Mouse (Mus musculus) hindbrain, postnatal 0 days (tissue): ENCODE results near the gene Trim9. TPM values are rescaled to one million over a fixed set of nuclear protein-coding genes. Genes with fewer than 3 reads are reported as not detected.
A peak's percentile ranks its signal among the peaks of the same experiment; 100 is the strongest.

Experiments used
- ATAC-seq: fragments of 200-750 bp; cut with Nextera tagmentation; 2 replicates; pipeline ENCODE4 v1.8.0; 2017; ENCODE audit warnings: mild to moderate bottlenecking, moderate TSS enrichment, moderate library complexity
- DNase-seq: peaks from one replicate; pipeline ENCODE4 v3.0.0-alpha.2; 2015; ENCODE audit warnings: low spot score
- H3K27ac ChIP-seq: fragments of 300-500 bp; sonication (generic); 2 replicates; pipeline ENCODE4 v1.5.1; 2014; ENCODE audit warnings: mild to moderate bottlenecking
- H3K27me3 ChIP-seq: fragments of 300-500 bp; sonication (generic); 2 replicates; pipeline ENCODE4 v1.6.1; 2014; ENCODE audit warnings: low read length, mixed read lengths; ENCODE audit not compliant: insufficient read depth
- H3K36me3 ChIP-seq: fragments of 300-500 bp; sonication (generic); 2 replicates; pipeline ENCODE4 v1.6.1; 2014; ENCODE audit warnings: low read length, mixed read lengths; ENCODE audit not compliant: insufficient read depth
- H3K4me1 ChIP-seq: fragments of 300-500 bp; sonication (generic); 2 replicates; pipeline ENCODE4 v1.6.1; 2014; ENCODE audit warnings: antibody characterized with exemption, low read length, mixed read lengths; ENCODE audit not compliant: insufficient read depth
- H3K4me2 ChIP-seq: fragments of 300-500 bp; sonication (generic); 2 replicates; pipeline ENCODE4 v1.6.1; 2014; ENCODE audit warnings: low read depth, mild to moderate bottlenecking, low read length, moderate library complexity, mixed read lengths
- H3K4me3 ChIP-seq: fragments of 300-500 bp; sonication (generic); 2 replicates; pipeline ENCODE4 v1.5.1; 2014; ENCODE audit warnings: low read length
- H3K9ac ChIP-seq: fragments of 300-500 bp; sonication (generic); replicated peaks from 2 replicates; pipeline ENCODE4 v1.6.1; 2014; ENCODE audit warnings: mild to moderate bottlenecking, low read length, moderate library complexity, mixed read lengths
- H3K9me3 ChIP-seq: fragments of 300-500 bp; sonication (generic); 2 replicates; pipeline ENCODE4 v1.6.1; 2016; ENCODE audit warnings: low read length, mixed read lengths
- CTCF ChIP-seq: IDR thresholded peaks from 2 replicates; pipeline ENCODE4 v1.5.1; 2016; ENCODE audit warnings: antibody characterized with exemption, control low read depth, low read depth
- WGBS: fragments of 180-500 bp; shearing (Covaris S2); extraction: QIAGEN DNeasy Blood & Tissue Kit; methylation state at CpG from one replicate; pipeline ENCODE4 v1.1.7; 2014; 5-methylcytosine and 5-hydroxymethylcytosine counted together
- polyA plus RNA-seq: library from polyadenylated mRNA; unstranded; fragments of >200 nt; fragmentation: Nextera tagmentation; extraction: Ambion mirVana; gene quantifications from 2 replicates; pipeline ENCODE4 v1.2.1, GENCODE M21; 2015
- total RNA-seq: library from RNA; depleted of rRNA; stranded (reverse); fragments of >200 nt; gene quantifications from 2 replicates; pipeline ENCODE4 v1.2.3, GENCODE M21; 2014

Gene Trim9
- total and polyA plus RNA-seq, 2 experiments from 2014 or later: 105 to 214 TPM

GRCm38 (mm10) chr12:70233637-70234315 lies 113.6 kb downstream of the Trim9 start:
- DNase-seq (no peak), ATAC-seq (no peak)

DNA sequence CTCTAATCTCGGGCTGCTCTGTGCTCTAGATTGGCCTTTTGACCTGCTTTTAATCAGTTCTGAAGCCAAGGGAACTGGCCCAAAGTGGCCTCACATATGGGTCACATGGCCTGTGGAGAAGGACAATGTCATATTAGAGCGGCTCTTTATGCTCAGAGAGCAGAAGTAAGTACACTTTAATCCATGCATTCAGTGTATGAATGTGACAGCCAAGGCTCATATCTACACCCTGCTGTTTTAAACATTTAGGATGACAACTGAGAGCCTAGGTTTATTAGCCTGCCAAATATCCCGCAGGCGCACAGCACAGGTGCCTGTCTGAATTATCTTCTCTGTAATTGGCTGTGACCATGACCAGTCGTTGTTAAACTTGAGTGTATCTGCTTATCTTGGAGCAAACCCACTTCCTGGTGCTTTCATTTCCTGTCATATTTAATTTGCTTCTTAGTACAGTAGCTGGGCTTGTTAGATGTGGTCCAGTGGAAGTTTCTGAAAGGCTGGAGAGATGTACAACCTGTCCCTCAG lies 115.3 kb downstream of the Trim9 start:
- no peaks in the 10 kb centered on the region for H3K27me3 ChIP-seq
- 40% methylated on average over 5 of the region's 5 CpGs for WGBS
- H3K9me3 ChIP-seq: no peaks in the 10 kb centered on the region
- DNase-seq (peak; percentile 52), ATAC-seq (no peak; the same call in 1 of the 2 replicates)
- no peak overlapping the region for H3K9ac ChIP-seq
- no peaks in the 10 kb centered on the region for H3K36me3 ChIP-seq
- TF ChIP-seq CTCF: no peak
- no peak overlapping the region for H3K27ac ChIP-seq
- H3K4me2 ChIP-seq: no peak overlapping the region
- H3K4me3 ChIP-seq: no peak overlapping the region
- peaks cover 1% of the 10 kb centered on the region; the same call in 1 of the 2 replicates for H3K4me1 ChIP-seq

More at GRCm38 (mm10) chr12:70233637-70234315, 113.6 kb downstream of the Trim9 start:
- WGBS: 81% methylated on average over 6 of the region's 6 CpGs
- Histone ChIP-seq H3K27ac (no peak overlapping the region), H3K4me2 (no peak overlapping the region), H3K9ac (no peak overlapping the region), H3K36me3 (no peaks in the 10 kb centered on the region), H3K9me3 (no peaks in the 10 kb centered on the region), H3K27me3 (no peaks in the 10 kb centered on the region), H3K4me1 (no peaks in the 10 kb centered on the region), H3K4me3 (no peak overlapping the region)
- TF ChIP-seq CTCF: no peak

DNA sequence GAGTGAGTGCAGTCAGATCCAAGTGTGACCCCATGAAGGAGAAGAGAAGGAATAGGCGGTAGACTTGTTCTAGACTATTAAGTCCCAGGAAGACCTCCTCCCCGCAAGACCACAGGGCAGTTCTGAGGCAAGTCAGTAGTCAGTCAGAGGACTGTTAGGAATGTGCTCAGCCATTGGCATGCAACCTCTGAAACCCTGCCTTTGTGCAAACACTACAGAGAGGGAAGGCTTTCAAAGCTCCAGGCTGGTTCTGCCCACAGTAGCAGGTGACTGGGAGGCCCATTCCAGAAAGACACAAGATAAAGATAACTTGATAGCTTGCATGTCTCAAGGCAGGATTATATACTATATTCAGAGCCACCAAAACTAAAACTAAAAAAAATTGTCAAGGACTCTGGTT lies 116.1 kb downstream of the Trim9 start, which contains the start of gene Pygl:
TSS of gene Pygl (minus strand) at position 195 of the 400 bp plus-strand sequence.
- WGBS: 85% methylated on average over 2 of the region's 2 CpGs
- Histone ChIP-seq H3K27me3 (no peaks in the 10 kb centered on the region), H3K4me1 (peaks cover 6% of the 10 kb centered on the region; the same call in 1 of the 2 replicates), H3K9me3 (no peaks in the 10 kb centered on the region), H3K36me3 (no peaks in the 10 kb centered on the region), H3K9ac (no peak within 1 kb of the TSS), H3K27ac (no peak within 1 kb of the TSS), H3K4me2 (no peak within 1 kb of the TSS), H3K4me3 (no peak within 1 kb of the TSS)
- TF ChIP-seq CTCF: no peak
- ATAC-seq (no peak), DNase-seq (no peak)

GRCm38 (mm10) chr12:70228155-70228554 lies 119.3 kb downstream of the Trim9 start:
- Histone ChIP-seq H3K4me2 (no peak overlapping the region), H3K4me1 (peaks cover 6% of the 10 kb centered on the region; the same call in 1 of the 2 replicates), H3K36me3 (no peaks in the 10 kb centered on the region), H3K27ac (no peak overlapping the region), H3K9me3 (no peaks in the 10 kb centered on the region), H3K4me3 (no peak overlapping the region), H3K27me3 (no peaks in the 10 kb centered on the region), H3K9ac (no peak overlapping the region)
- ATAC-seq: no peak
- 73% methylated on average over 11 of the region's 11 CpGs for WGBS
- no peak for DNase-seq
- TF ChIP-seq CTCF: no peak

- Histone ChIP-seq H3K27ac (no peak overlapping the region), H3K36me3 (no peaks in the 10 kb centered on the region), H3K4me1 (peaks cover 6% of the 10 kb centered on the region; the same call in 1 of the 2 replicates), H3K9ac (peak overlapping the region; percentile 48), H3K27me3 (no peaks in the 10 kb centered on the region), H3K4me2 (peak overlapping the region; percentile 58), H3K4me3 (peak overlapping the region; percentile 37), H3K9me3 (no peaks in the 10 kb centered on the region)
- ATAC-seq (peak; percentile 78), DNase-seq (peak; percentile 56)
- TF ChIP-seq CTCF: peak; percentile 49
- WGBS: 2% methylated on average over 45 of the region's 52 CpGs
These were observed 120.1 kb downstream of the Trim9 start for GRCm38 (mm10) chr12:70227121-70227932.

DNA sequence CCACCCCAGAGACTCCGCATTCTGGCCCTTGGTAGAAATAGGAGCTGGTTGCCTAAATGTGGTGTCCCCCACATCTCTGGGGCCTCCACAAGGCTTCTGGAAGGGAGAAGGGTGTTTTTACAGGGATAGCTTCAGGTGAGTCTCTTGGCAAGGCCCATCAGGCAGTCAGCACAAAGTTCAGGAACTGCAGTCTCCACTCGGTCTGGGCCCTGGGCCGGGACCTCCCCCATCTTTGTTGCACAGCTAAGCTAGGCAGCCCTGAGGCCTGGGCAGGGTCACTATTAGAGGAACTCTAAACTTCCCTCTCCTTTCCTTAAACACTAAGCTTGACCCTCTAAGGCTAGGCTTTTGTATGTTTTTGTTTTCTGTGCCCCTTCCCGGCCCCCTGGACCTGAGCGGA lies 120.8 kb downstream of the Trim9 start:
- 50% methylated on average over 5 of the region's 5 CpGs for WGBS
- Histone ChIP-seq H3K27ac (no peak overlapping the region), H3K36me3 (no peaks in the 10 kb centered on the region), H3K27me3 (no peaks in the 10 kb centered on the region), H3K4me3 (peak overlapping the region; percentile 37), H3K9me3 (no peaks in the 10 kb centered on the region), H3K9ac (peak overlapping the region; percentile 48; the same call in 1 of the 2 replicates), H3K4me1 (peaks cover 6% of the 10 kb centered on the region; the same call in 1 of the 2 replicates), H3K4me2 (peak overlapping the region; percentile 58)
- peak; percentile 5; the same call in 1 of the 2 replicates for ATAC-seq
- no peak for DNase-seq
- no peak for TF ChIP-seq CTCF
